In genomic region chr1:187609853-187610230, GRCm38 (mm10) we compare ENCODE assay signal across 7 mouse cellular contexts. TPM values are rescaled to one million over a fixed set of nuclear protein-coding genes. Genes with fewer than 3 reads are reported as not detected.
DNase-seq lines count a peak whose midpoint lies in the region; TF ChIP-seq lines count a peak whose summit lies in the region.

No protein-coding gene starts in this region.

- peak overlapping the region; percentile 55; the same call in 1 of the 2 replicates for H3K4me3 ChIP-seq in cortical plate, adult 2 months (ENCODE audit: insufficient read depth, low read length)
- H3K4me3 ChIP-seq in olfactory bulb, adult 2 months (ENCODE audit: insufficient read depth, low read depth, low read length) = peak overlapping the region; percentile 58

- TF ChIP-seq CTCF in cortical plate, adult 2 months (IDR thresholded peaks at IDR 0.05; ENCODE audit: extremely low read depth, insufficient read depth, low read length) = no peak
- no peak for TF ChIP-seq CTCF in olfactory bulb, adult 2 months (IDR thresholded peaks at IDR 0.05; ENCODE audit: insufficient read depth, low read depth, low read length)

- peak; percentile 23 for DNase-seq in brain, adult 2 months (ENCODE audit: low read depth, low spot score)
- DNase-seq in heart, postnatal 14 days = peak; percentile 26 to 41
- DNase-seq in kidney, postnatal 4 days = peak; percentile 32 to 53
- DNase-seq in thymus, adult 18-20 months = no peak
- no peak for DNase-seq in layer of hippocampus, adult 9-11 months

- intact Hi-C loops in heart, postnatal 14 days (cut with DNase I) = loop anchor here (5.0 kb wide), 1 partner anchor 367 kb away; no protein-coding TSS in a partner anchor

- 7% methylated on average over 16 of the region's 16 CpGs for WGBS in olfactory bulb, adult 2 months

- H3K27ac ChIP-seq in cortical plate, adult 2 months (ENCODE audit: insufficient read depth, low read length) = no peak overlapping the region
- no peak overlapping the region for H3K27ac ChIP-seq in olfactory bulb, adult 2 months (ENCODE audit: insufficient read depth, low read depth, low read length)

- no peak for TF ChIP-seq POLR2A in cortical plate, adult 2 months (IDR thresholded peaks at IDR 0.05; ENCODE audit: extremely low read depth, insufficient read depth, low read length)
- TF ChIP-seq POLR2A in olfactory bulb, adult 2 months (IDR thresholded peaks at IDR 0.05; ENCODE audit: insufficient read depth, low read depth, low read length) = no peak

- 0 out of 2 replicates have a peak, but pooled peaks cover 2% of the 10 kb centered on the region for H3K4me1 ChIP-seq in cortical plate, adult 2 months (ENCODE audit: control insufficient read depth, insufficient read depth, low read length)
- H3K4me1 ChIP-seq in olfactory bulb, adult 2 months (ENCODE audit: control insufficient read depth, insufficient read depth, low read length) = peaks cover 42% of the 10 kb centered on the region

RNA-seq across cellular contexts. Expression of gene Esrrg, which starts 1.3 kb away (rescaled TPM):
- 11.7 and 12.7 TPM in 2 replicates for polyA plus RNA-seq in cortical plate, adult 2 months (2012; rRNA removed)
- total RNA-seq in heart, postnatal 14 days (2021) = 10 to 100 TPM; 35.6 to 36.4 TPM
- polyA plus RNA-seq in olfactory bulb, adult 2 months (2012; ENCODE audit: insufficient read depth, insufficient read length, low replicate concordance, missing spikeins) = not detected in 2 replicates

Comparison
In these comparisons a context has a peak if more than half of its experiments do, and no peak if none do; other contexts are left out.
1. DNase-seq: peak in brain, adult 2 months (single experiment), heart, postnatal 14 days (2 of 2) and kidney, postnatal 4 days (2 of 2); none in thymus, adult 18-20 months (0 of 2) and layer of hippocampus, adult 9-11 months (single experiment).
2. RNA of gene Esrrg, which starts 1.3 kb away (polyA plus RNA-seq): 11.7 to 12.7 TPM in cortical plate, adult 2 months; not detected in olfactory bulb, adult 2 months; every median in the first group is over 10 times any median in the second.